Mouse (Mus musculus) embryo, embryonic 10 days (tissue): ENCODE results near the gene Klhl40.

Experiments
- DNase-seq: peaks from one replicate; pipeline ENCODE4 v3.0.0-alpha.2; 2015; ENCODE audit warnings: low spot score

Gene Klhl40

GRCm38 (mm10) chr9:121777484-121778065, at the start of gene Klhl40:
Klhl40 (plus strand) TSS chr9:121777607.
- no peak for DNase-seq

GRCm38 (mm10) chr9:121740490-121740889, 36.9 kb upstream of the Klhl40 start:
- DNase-seq, result no peak

GRCm38 (mm10) chr9:121741168-121741567, 36.2 kb upstream of the Klhl40 start:
- DNase-seq, result no peak

- DNase-seq, result no peak
Measured at GRCm38 (mm10) chr9:121744051-121744450, 33.4 kb upstream of the Klhl40 start.

GRCm38 (mm10) chr9:121752774-121753173, 24.6 kb upstream of the Klhl40 start:
- no peak for DNase-seq

GRCm38 (mm10) chr9:121754624-121755023, 22.8 kb upstream of the Klhl40 start:
- DNase-seq, result no peak

- DNase-seq, result no peak
Measured at GRCm38 (mm10) chr9:121756785-121757184, 20.6 kb upstream of the Klhl40 start.

GRCm38 (mm10) chr9:121757432-121757831, 20.0 kb upstream of the Klhl40 start:
- no peak for DNase-seq

- peak; percentile 43 for DNase-seq
Measured at GRCm38 (mm10) chr9:121757835-121758814, 19.3 kb upstream of the Klhl40 start.

- peak; percentile 80 for DNase-seq
Measured at GRCm38 (mm10) chr9:121759091-121760081, 18.0 kb upstream of the Klhl40 start, which contains the start of gene Zfp651. Zfp651 (plus strand) TSS chr9:121759330.

- peak; percentile 75 for DNase-seq
Measured at GRCm38 (mm10) chr9:121760271-121761090, 16.9 kb upstream of the Klhl40 start.

- no peak for DNase-seq
Measured at GRCm38 (mm10) chr9:121761091-121761665, 16.2 kb upstream of the Klhl40 start.

GRCm38 (mm10) chr9:121761787-121762186, 15.6 kb upstream of the Klhl40 start:
- no peak for DNase-seq

- DNase-seq, result no peak
Measured at GRCm38 (mm10) chr9:121762248-121762647, 15.2 kb upstream of the Klhl40 start.

GRCm38 (mm10) chr9:121762761-121763160, 14.6 kb upstream of the Klhl40 start:
- no peak for DNase-seq

GRCm38 (mm10) chr9:121763716-121764115, 13.7 kb upstream of the Klhl40 start:
- DNase-seq, result no peak

- DNase-seq, result no peak
Measured at GRCm38 (mm10) chr9:121765166-121765855, 12.1 kb upstream of the Klhl40 start.

- DNase-seq, result no peak
Measured at GRCm38 (mm10) chr9:121772412-121772811, 5.0 kb upstream of the Klhl40 start.

GRCm38 (mm10) chr9:121775951-121776350, 1.5 kb upstream of the Klhl40 start:
- DNase-seq, result no peak

GRCm38 (mm10) chr9:121776511-121776910, 896 bp upstream of the Klhl40 start:
- no peak for DNase-seq
